In the genomic region with DNA sequence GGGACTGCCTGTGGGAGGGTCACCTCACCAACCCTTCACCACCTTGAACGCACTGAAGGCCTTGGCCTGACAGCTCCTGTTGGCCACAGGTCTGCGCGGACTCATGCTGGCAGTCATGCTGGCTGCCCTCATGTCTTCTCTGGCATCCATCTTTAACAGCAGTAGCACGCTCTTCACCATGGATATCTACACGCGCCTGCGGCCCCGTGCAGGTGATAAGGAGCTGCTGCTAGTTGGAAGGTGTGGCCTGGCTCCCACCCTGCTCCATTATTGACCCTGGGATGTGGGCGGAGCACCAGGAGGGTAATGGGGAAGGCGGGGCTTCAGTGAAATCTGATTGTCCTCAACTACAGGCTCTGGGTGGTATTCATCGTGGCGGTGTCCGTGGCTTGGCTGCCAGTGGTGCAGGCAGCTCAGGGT, we compare ENCODE assay signal across 12 mouse cellular contexts. TPM values are rescaled to one million over a fixed set of nuclear protein-coding genes. Genes with fewer than 3 reads are reported as not detected.
DNase-seq lines count a peak whose midpoint lies in the region; ATAC-seq and TF ChIP-seq lines count a peak whose summit lies in the region.
"Had no signal": no experiment of that assay in that cellular context is flagged by ENCODE, and none has a peak within 500 bp of the region (broad histone marks: within the 10 kb centered on the region; RNA-seq: fewer than 3 reads in every experiment).

No protein-coding gene starts in this region.

- 56% methylated on average over 13 of the region's 13 CpGs for WGBS in hindbrain, postnatal 0 days
- WGBS in hindbrain, embryonic 12.5 days, result 60% methylated on average over 13 of the region's 13 CpGs
- WGBS in bone marrow, adult 2 months, result 51% methylated on average over 13 of the region's 13 CpGs
- WGBS in liver, embryonic 15.5 days (ENCODE audit: insufficient replicate concordance), result 21% methylated on average over 13 of the region's 13 CpGs

- no peaks in the 10 kb centered on the region for H3K4me1 ChIP-seq in hindbrain, postnatal 0 days (ENCODE audit: insufficient read depth, low read length)
- no peaks in the 10 kb centered on the region for H3K4me1 ChIP-seq in hindbrain, embryonic 12.5 days
- peaks cover 3% of the 10 kb centered on the region; the same call in 1 of the 2 replicates for H3K4me1 ChIP-seq in bone marrow, adult 2 months (ENCODE audit: control insufficient read depth, insufficient read depth, low read length)
- H3K4me1 ChIP-seq in liver, embryonic 15.5 days (replicated peaks), result peaks cover 36% of the 10 kb centered on the region
- H3K4me1 ChIP-seq: embryonic facial prominence, embryonic 12.5 days had no signal

- TF ChIP-seq CTCF in hindbrain, postnatal 0 days (IDR thresholded peaks at IDR 0.05; ENCODE audit: low read depth), result no peak
- TF ChIP-seq CTCF in bone marrow, adult 2 months (IDR thresholded peaks at IDR 0.05; ENCODE audit: control insufficient read depth, insufficient read depth, low read length), result no peak

- no peaks in the 10 kb centered on the region for H3K27me3 ChIP-seq in hindbrain, postnatal 0 days (ENCODE audit: insufficient read depth, low read length)
- H3K27me3 ChIP-seq in hindbrain, embryonic 12.5 days, result no peaks in the 10 kb centered on the region
- peaks cover 9% of the 10 kb centered on the region for H3K27me3 ChIP-seq in liver, embryonic 15.5 days
- H3K27me3 ChIP-seq: embryonic facial prominence, embryonic 12.5 days had no signal

- 0 out of 2 replicates have a peak, but pooled peaks have one; percentile 35 for ATAC-seq in hindbrain, postnatal 0 days
- ATAC-seq in hindbrain, embryonic 12.5 days (ENCODE audit: low FRiP score), result no peak
- ATAC-seq in liver, embryonic 15.5 days (ENCODE audit: insufficient read depth), result peak; percentile 97
- no peak for ATAC-seq in frontal cortex, adult (ENCODE audit: low TSS enrichment)

- H3K36me3 ChIP-seq in hindbrain, postnatal 0 days (ENCODE audit: insufficient read depth, low read length), result peaks cover 22% of the 10 kb centered on the region
- H3K36me3 ChIP-seq in hindbrain, embryonic 12.5 days, result peaks cover 44% of the 10 kb centered on the region
- H3K36me3 ChIP-seq in liver, embryonic 15.5 days (replicated peaks), result peaks cover 50% of the 10 kb centered on the region

- no peak overlapping the region for H3K27ac ChIP-seq in hindbrain, postnatal 0 days
- H3K27ac ChIP-seq in hindbrain, embryonic 12.5 days, result no peak overlapping the region
- H3K27ac ChIP-seq in bone marrow, adult 2 months (ENCODE audit: control insufficient read depth, insufficient read depth, low read depth, low read length, poor library complexity), result no peak overlapping the region
- peak overlapping the region; percentile 82 for H3K27ac ChIP-seq in liver, embryonic 15.5 days (replicated peaks)
- H3K27ac ChIP-seq: embryonic facial prominence, embryonic 12.5 days had no signal

- no peak overlapping the region for H3K4me2 ChIP-seq in hindbrain, postnatal 0 days (ENCODE audit: low read depth, low read length)
- no peak overlapping the region for H3K4me2 ChIP-seq in hindbrain, embryonic 12.5 days (replicated peaks)
- peak overlapping the region; percentile 58 for H3K4me2 ChIP-seq in liver, embryonic 15.5 days
- H3K4me2 ChIP-seq: embryonic facial prominence, embryonic 12.5 days had no signal

- no peak overlapping the region for H3K4me3 ChIP-seq in hindbrain, postnatal 0 days (ENCODE audit: low read length)
- H3K4me3 ChIP-seq in hindbrain, embryonic 12.5 days, result no peak overlapping the region
- H3K4me3 ChIP-seq in bone marrow, adult 2 months (replicated peaks; ENCODE audit: control insufficient read depth, low read depth, low read length), result no peak overlapping the region
- H3K4me3 ChIP-seq in liver, embryonic 15.5 days (replicated peaks), result peak overlapping the region; percentile 23
- H3K4me3 ChIP-seq: embryonic facial prominence, embryonic 12.5 days had no signal

- H3K9me3 ChIP-seq in hindbrain, postnatal 0 days (ENCODE audit: low read length), result no peaks in the 10 kb centered on the region
- H3K9me3 ChIP-seq in hindbrain, embryonic 12.5 days (replicated peaks), result no peaks in the 10 kb centered on the region
- H3K9me3 ChIP-seq in liver, embryonic 15.5 days (replicated peaks), result no peaks in the 10 kb centered on the region
- H3K9me3 ChIP-seq: embryonic facial prominence, embryonic 12.5 days had no signal

- peak; percentile 50; the same call in 1 of the 2 replicates for TF ChIP-seq POLR2A in bone marrow, adult 2 months (IDR thresholded peaks at IDR 0.05; ENCODE audit: borderline replicate concordance, control insufficient read depth, low read depth, low read length)

- no peak for DNase-seq in hindbrain, postnatal 0 days (ENCODE audit: low spot score)
- peak; percentile 48 to 64 for DNase-seq in cerebellum, postnatal 10 days
- DNase-seq in right cerebral cortex, postnatal 10 days (ENCODE audit: low spot score in 2 of 2), result no peak
- no peak for DNase-seq in adrenal gland, adult 8-10 months
- DNase-seq: gastrocnemius, postnatal 14 days; layer of hippocampus, adult 9-11 months; thymus, postnatal 25 days had no signal

- H3K9ac ChIP-seq in hindbrain, postnatal 0 days (replicated peaks; ENCODE audit: low read length), result no peak overlapping the region
- H3K9ac ChIP-seq in hindbrain, embryonic 12.5 days, result no peak overlapping the region
- 0 out of 2 replicates have a peak overlapping the region, but pooled peaks have one; percentile 6 for H3K9ac ChIP-seq in liver, embryonic 15.5 days
- H3K9ac ChIP-seq: embryonic facial prominence, embryonic 12.5 days had no signal

RNA-seq across cellular contexts. Expression of gene Slc5a2, which starts 5.0 kb away (rescaled TPM):
- total RNA-seq in hindbrain, postnatal 0 days (2014; rRNA removed), result not detected in 2 replicates
- 0.38 and 0.42 TPM in 2 replicates for polyA plus RNA-seq in hindbrain, postnatal 0 days (2015; fragmentation: Nextera tagmentation; extraction: Ambion mirVana)
- polyA plus RNA-seq in hindbrain, embryonic 12.5 days (2016; fragmentation: Nextera tagmentation; extraction: Ambion mirVana), result not detected in 2 replicates
- 2.0 and 3.6 TPM in 2 replicates for polyA plus RNA-seq in bone marrow, adult 2 months (2011; ENCODE audit: insufficient read depth, insufficient read length, low replicate concordance, missing spikeins)
- polyA plus RNA-seq in liver, embryonic 15.5 days (2015; fragmentation: Nextera tagmentation; extraction: Ambion mirVana), result 1.4 and 2.1 TPM in 2 replicates
- total RNA-seq in adrenal gland, adult 8-10 months (2022), result not detected
- total RNA-seq: gastrocnemius, postnatal 14 days had no signal

RNA-seq across cellular contexts. Expression of gene Tgfb1i1, which starts 23.8 kb away (rescaled TPM):
- 19.8 and 20.6 TPM in 2 replicates for total RNA-seq in hindbrain, postnatal 0 days (2014; rRNA removed)
- polyA plus RNA-seq in hindbrain, postnatal 0 days (2015; fragmentation: Nextera tagmentation; extraction: Ambion mirVana), result 22.7 and 23.3 TPM in 2 replicates
- polyA plus RNA-seq in hindbrain, embryonic 12.5 days (2016; fragmentation: Nextera tagmentation; extraction: Ambion mirVana), result 50.9 and 63.1 TPM in 2 replicates
- polyA plus RNA-seq in bone marrow, adult 2 months (2011; ENCODE audit: insufficient read depth, insufficient read length, low replicate concordance, missing spikeins), result 13.9 and 22.2 TPM in 2 replicates
- 10.9 and 11.7 TPM in 2 replicates for polyA plus RNA-seq in liver, embryonic 15.5 days (2015; fragmentation: Nextera tagmentation; extraction: Ambion mirVana)
- 10 to 100 TPM; 17.0 to 24.2 (median 20.5) TPM for total RNA-seq in adrenal gland, adult 8-10 months (2022)

RNA-seq across cellular contexts. Expression of gene BC017158, which starts 27.5 kb away (rescaled TPM):
- total RNA-seq in hindbrain, postnatal 0 days (2014; rRNA removed), result 34.9 and 35.1 TPM in 2 replicates
- 15.9 and 16.8 TPM in 2 replicates for polyA plus RNA-seq in hindbrain, postnatal 0 days (2015; fragmentation: Nextera tagmentation; extraction: Ambion mirVana)
- polyA plus RNA-seq in hindbrain, embryonic 12.5 days (2016; fragmentation: Nextera tagmentation; extraction: Ambion mirVana), result 21.7 and 27.4 TPM in 2 replicates
- polyA plus RNA-seq in bone marrow, adult 2 months (2011; ENCODE audit: insufficient read depth, insufficient read length, low replicate concordance, missing spikeins), result 20.0 and 37.3 TPM in 2 replicates
- polyA plus RNA-seq in liver, embryonic 15.5 days (2015; fragmentation: Nextera tagmentation; extraction: Ambion mirVana), result 20.3 and 22.0 TPM in 2 replicates
- 10 to 100 TPM; 33.0 to 64.0 (median 46.6) TPM for total RNA-seq in adrenal gland, adult 8-10 months (2022)

RNA-seq across cellular contexts. Expression of gene 9130023H24Rik, which starts 32.6 kb away (rescaled TPM):
- 5.6 and 7.5 TPM in 2 replicates for total RNA-seq in hindbrain, postnatal 0 days (2014; rRNA removed)
- 4.3 and 5.1 TPM in 2 replicates for polyA plus RNA-seq in hindbrain, postnatal 0 days (2015; fragmentation: Nextera tagmentation; extraction: Ambion mirVana)
- 13.8 and 14.1 TPM in 2 replicates for polyA plus RNA-seq in hindbrain, embryonic 12.5 days (2016; fragmentation: Nextera tagmentation; extraction: Ambion mirVana)
- 1.3 and 4.7 TPM in 2 replicates for polyA plus RNA-seq in bone marrow, adult 2 months (2011; ENCODE audit: insufficient read depth, insufficient read length, low replicate concordance, missing spikeins)
- polyA plus RNA-seq in liver, embryonic 15.5 days (2015; fragmentation: Nextera tagmentation; extraction: Ambion mirVana), result 1.9 and 2.4 TPM in 2 replicates
- 10 to 100 TPM in 2 of 4 experiments, 1 to 10 TPM in 2; 8.8 to 11.7 (median 9.9) TPM for total RNA-seq in adrenal gland, adult 8-10 months (2022)

RNA-seq across cellular contexts. Expression of gene Armc5, which starts 33.3 kb away (rescaled TPM):
- 21.1 and 27.6 TPM in 2 replicates for total RNA-seq in hindbrain, postnatal 0 days (2014; rRNA removed)
- 15.2 and 16.4 TPM in 2 replicates for polyA plus RNA-seq in hindbrain, postnatal 0 days (2015; fragmentation: Nextera tagmentation; extraction: Ambion mirVana)
- polyA plus RNA-seq in hindbrain, embryonic 12.5 days (2016; fragmentation: Nextera tagmentation; extraction: Ambion mirVana), result 16.4 and 17.4 TPM in 2 replicates
- polyA plus RNA-seq in bone marrow, adult 2 months (2011; ENCODE audit: insufficient read depth, insufficient read length, low replicate concordance, missing spikeins), result 8.9 and 13.8 TPM in 2 replicates
- 6.9 and 9.0 TPM in 2 replicates for polyA plus RNA-seq in liver, embryonic 15.5 days (2015; fragmentation: Nextera tagmentation; extraction: Ambion mirVana)
- 10 to 100 TPM; 23.2 to 30.2 (median 24.4) TPM for total RNA-seq in adrenal gland, adult 8-10 months (2022)

Comparison
In these comparisons a context has a peak if more than half of its experiments do, and no peak if none do; other contexts are left out.
1. ATAC-seq: peak in hindbrain, postnatal 0 days (single experiment) and liver, embryonic 15.5 days (single experiment); none in hindbrain, embryonic 12.5 days (single experiment) and frontal cortex, adult (single experiment).
2. DNase-seq: peak in cerebellum, postnatal 10 days (2 of 2); none in hindbrain, postnatal 0 days (single experiment), right cerebral cortex, postnatal 10 days (0 of 2) and adrenal gland, adult 8-10 months (single experiment).